Mouse (Mus musculus): ENCODE data around the gene Hyal3.
A peak's percentile ranks its signal among the peaks of the same experiment; 100 is the strongest.
"Not testable (repeated sequence)": the region's sequence is repeated elsewhere in the genome, so short reads cannot be mapped to it uniquely, and the experiment has no call there.

Hyal3 gene

DNA sequence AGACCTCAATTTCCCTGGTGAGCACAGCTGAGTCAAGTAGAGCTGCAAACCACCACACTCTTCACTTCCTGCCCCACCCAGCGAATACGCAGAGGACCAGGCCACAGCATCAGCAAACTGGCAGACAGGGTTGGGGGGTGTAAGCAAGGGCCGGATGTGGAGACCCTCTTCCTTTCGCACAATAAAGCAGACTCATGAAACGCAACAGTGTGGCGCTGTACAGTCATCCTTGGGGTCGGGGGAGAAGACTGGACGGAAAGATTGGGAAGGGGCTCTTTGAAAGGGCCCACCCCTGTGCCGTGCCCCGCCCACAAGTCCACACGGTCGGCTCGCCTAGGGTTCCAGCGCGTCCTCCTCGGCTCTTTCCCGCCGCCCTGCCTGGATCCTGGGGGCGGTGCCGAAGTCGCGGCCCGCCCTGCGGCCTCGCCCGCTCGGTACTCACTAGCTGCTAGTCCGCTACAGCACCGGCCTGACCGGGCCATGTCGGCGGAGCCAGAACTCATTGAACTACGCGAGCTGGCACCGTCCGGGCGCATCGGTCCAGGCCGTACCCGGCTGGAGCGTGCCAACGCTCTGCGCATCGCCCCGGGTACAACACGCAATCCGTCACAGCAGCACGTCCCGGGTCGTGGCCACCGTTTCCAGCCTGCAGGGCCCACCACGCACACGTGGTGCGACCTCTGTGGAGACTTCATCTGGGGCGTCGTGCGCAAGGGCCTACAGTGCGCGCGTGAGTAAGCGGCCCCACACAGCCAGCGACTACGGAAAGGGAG, 29.3 kb upstream of the Hyal3 start, which contains the start of gene Rassf1:
Gene Rassf1, plus strand, starts transcription at position 439 of the 773 bp plus-strand sequence.
- DNase-seq, result peak; percentile 78 to 80

DNA sequence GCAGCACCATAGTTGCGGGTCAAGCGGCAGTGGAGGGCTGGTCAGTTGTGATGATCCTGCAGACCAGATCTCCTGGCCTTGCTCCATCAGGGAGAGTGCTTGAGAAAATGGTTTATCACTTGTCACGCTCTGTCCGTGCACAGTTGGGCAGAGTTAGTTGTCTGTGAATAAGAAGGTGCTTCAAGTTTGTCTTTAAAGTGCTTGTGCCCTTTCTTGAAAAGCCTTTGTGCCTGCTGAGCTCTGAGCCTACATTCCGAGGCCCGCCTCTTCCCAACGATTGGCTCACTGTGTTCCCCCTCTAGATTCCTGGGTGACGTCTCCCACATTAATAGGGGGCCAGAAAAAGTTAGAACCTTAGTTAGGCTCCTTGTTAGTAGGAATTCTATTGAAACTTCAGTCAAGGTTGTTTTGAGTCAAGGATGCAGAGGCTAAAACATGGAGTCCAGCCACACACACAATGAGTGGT, 28.7 kb upstream of the Hyal3 start:
- DNase-seq, result no peak

DNA sequence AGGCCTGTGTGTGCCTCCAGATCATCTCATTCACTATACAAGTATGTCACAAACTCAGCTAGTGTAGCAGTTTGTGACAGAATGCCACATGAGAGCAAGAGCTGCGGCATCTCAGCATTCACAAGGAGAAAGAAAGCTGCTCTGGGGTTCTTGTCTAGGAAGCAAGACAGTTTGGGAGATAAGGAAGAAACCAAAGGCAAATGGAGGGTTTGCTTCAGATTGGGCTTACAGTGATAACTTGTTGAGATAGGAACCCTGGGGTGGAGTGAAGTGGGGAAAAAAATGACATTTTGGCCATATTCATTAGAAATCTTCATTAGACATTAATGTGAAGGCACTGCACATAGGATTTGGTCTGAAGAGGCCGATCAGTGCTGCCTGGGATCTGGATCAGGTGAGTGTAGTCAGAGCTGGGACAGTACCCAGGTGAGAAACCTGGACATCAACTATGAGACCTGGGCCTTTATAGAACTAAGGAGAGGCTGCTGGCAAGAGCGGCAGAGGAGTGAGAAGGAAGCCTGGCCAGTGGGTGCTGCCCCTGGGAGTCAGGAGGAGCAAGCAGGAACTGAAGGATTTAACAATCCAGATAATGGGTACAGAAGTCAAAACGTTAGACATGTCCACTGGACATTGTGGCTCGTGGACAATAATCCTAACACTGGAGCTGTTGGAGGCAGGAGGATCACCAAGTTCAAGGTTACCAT, 27.8 kb upstream of the Hyal3 start:
- DNase-seq, result no peak

DNA sequence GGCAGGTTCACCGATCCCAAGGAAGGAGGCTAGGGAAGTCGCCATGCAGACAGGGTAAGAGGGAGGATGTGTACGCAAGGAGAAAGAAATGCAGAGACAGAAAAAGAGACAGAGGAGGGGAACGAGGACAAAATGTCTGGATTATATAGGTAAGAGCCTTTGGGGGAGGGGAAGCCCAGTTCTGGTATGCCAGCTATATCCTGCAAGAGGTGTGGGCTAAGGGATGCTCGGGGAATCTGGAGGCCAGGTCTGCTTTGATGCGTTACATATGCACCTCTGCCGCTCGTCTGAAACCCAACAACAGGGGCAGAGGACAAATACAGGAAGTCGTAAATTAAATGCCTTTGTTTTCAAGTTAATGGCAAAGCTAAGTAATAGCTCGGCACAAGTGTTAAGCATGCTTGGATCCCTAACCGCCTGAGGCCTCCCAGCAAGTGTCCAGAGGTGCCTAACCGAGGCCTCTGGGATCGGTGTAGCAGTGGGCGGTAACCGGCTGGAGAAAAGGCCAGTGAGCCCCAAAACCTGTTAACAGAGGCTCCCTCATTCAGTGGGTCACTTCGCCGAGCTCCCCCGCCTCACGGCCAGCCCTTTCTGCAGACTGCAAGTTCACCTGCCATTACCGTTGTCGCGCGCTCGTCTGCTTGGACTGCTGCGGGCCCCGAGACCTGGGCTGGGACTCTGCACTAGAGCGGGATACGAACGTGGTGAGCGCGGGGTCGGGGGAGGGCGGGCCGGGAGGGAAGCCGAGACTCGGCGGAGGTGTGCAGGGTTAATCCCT, 26.9 kb upstream of the Hyal3 start:
- peak; percentile 35 to 56 for DNase-seq

DNA sequence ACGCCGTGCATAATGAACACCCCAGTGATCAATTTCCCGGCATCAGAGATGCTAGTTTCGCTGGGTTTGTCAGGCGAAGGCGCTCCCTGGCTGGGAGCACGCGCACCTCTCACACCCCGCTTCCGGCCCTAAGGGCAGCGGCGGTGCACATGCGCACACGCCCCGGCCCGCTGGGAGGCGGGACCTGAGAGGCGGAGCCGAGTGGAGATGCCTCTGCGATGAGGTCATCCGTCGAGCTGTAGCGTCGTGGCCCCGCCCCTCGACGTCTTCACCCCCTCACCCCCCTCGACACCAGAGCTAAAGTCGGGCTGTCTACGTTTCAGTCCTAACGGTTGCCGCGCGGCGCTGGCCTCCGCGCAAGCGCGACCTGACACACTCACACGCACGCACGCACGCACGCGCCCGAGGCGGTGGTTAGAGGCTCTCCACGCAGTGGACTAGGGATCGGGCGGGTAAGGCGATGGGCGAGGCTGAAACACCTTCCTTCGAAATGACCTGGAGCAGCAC, 26.2 kb upstream of the Hyal3 start:
- peak; percentile 94 to 95 for DNase-seq

DNA sequence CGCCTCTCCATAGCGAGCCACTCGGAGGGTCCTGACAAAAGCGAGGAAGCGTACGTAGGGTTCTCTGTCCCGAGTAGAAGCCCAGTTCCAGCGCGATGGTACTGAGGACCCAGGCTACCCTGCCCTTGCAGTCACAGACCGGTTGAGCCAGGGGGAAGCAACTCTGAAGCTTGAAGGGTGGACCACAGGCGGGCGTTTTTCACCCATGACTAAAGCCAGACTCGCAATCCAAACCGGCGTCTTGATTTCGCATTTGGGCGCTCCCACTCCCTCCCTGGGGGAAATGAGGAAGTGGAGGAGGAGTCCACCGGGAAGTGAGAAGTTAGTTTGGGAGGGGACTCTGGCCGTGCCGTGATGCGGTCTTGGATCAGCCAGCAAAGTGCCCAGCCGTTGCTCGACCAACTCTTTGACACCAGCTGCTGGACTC, 25.6 kb upstream of the Hyal3 start:
- peak; percentile 82 to 86 for DNase-seq

DNA sequence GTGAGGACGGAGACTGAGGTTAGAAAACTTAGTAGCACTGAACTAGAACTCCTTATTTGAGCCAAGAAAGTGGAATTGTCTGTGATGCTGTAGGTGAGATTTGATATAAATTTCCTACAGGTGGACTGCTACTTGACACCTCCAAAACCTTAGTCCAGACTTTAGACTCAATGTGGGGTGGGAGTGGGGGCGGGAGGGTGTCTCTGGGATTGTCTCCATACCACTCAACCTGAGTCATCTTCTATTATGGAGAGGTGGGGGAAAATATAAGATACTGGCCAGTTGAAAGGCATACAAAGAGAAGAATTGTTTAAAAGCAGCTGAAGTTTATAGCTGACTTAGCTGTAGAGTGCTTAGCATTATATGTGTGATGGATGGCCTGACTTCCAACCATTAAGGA, 24.9 kb upstream of the Hyal3 start:
- no peak for DNase-seq

DNA sequence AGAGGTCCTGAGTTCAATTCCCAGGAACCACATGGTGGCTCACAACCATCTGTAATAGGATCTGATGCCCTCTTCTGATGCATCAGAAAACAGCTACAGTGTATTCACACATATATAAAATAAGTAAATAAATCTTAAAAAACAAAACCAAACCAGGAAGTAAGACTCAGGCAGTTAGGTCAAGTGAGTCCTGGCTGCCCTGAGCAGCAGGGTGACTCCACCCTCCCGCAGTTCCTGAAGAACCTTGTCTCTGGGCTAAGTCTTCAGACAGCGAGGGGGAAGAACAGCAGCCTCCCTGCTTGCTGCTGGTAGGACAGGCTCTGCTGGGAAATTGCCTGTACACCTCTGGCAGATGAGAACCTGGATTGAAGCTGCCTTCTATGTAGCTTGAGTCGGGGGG, 24.3 kb upstream of the Hyal3 start:
- peak in 1 of 2 experiments; percentile 33 for DNase-seq

DNA sequence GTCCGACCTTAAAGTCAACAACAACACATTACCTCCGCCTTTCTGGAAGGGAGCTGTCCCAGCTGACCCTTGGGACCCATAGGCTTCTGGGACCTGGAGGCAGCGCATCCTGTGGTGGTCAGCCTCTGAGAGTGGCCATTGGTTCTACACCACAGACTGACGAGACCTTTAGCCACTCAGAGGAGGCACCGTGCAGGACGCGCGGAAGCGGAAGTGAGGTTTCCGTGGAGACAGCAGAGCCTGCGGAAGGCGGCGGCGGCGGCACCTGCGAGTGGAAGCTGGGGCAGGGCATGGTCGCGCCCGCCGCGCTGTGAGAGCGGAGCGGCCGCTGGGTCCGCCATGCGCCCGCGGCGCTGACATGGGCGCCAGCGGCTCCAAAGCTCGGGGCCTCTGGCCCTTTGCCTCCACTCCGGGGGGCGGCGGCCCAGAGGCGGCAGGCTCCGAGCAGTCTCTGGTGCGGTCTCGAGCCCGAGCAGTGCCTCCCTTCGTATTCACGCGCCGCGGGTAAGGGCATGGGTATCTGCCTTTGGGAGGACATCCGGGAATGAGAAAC, 17.5 kb upstream of the Hyal3 start, which contains the start of gene Tusc2:
Gene Tusc2, plus strand, starts transcription at position 227 of the 553 bp plus-strand sequence.
- DNase-seq, result peak; percentile 97

DNA sequence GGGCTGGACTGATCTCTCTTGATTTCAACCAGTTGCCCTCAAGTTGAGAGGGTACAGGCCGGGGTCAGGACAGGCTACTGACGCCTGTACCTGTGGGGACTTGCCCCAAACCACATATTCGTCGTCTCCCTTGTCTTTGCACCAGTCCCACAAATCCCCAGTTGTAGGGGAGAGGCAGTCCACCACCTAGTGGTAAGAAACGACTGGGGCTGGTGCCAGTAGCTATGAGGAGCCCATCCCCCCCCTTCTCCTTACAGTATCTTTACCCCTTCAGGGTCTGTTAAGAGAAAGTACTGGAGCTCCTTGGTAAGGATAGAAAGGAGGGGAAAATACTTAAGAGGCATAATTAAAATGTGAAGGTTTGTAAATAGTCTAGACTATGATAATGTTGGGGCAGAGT, 15.1 kb upstream of the Hyal3 start:
- DNase-seq, result not testable (repeated sequence)

DNA sequence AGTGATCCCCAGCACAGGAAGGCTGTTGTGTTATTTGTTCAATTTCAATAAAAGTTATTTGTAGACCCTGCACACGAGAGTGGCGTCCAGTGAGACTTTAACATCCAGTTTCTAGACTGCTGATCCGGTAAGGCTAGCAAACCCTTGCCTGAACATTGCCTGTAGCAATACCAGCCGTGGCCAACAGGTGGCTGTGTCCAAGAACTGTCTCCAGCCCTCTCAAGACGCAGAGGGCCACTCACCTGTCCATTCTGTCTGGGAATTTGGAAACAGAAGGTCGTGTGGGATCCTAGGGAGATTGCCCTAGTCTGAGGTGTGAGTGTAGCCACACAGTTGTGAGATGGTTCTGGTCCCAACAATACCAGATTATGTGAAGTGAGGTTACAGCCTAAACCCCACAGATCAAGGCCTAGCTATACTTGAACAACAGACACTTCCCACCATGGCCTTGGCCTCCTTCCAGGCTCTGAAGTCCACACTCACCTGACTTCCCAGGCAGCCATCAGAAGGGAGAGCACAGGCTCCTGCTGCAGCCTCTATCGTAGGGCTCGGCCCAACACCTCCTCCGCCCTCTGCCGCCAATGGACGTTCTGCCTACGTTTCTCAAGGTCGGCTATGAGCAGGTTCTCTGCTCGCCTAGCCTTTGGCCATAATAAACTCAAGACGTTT, 14.4 kb upstream of the Hyal3 start:
- DNase-seq, result peak; percentile 89 to 92

DNA sequence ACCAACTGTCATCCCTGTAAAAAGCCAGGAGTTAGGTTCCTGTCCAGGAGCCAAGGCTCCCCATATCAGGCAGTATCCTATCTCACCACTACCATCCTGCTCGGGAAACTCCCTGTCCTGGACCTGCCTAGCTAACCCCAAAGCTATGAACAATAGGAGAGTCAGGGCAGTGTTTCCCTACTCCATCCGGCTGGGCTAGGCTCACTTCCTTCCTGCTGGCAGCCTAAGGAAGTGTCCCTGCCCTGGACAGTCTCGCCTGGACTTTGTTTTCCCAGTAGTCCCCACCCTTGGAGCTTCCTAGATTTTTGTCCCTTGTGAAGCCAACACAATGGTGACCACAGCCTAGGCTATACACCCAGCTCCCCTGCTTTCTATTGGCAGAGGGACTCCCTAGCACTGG, 13.8 kb upstream of the Hyal3 start:
- DNase-seq, result peak; percentile 82 to 84

DNA sequence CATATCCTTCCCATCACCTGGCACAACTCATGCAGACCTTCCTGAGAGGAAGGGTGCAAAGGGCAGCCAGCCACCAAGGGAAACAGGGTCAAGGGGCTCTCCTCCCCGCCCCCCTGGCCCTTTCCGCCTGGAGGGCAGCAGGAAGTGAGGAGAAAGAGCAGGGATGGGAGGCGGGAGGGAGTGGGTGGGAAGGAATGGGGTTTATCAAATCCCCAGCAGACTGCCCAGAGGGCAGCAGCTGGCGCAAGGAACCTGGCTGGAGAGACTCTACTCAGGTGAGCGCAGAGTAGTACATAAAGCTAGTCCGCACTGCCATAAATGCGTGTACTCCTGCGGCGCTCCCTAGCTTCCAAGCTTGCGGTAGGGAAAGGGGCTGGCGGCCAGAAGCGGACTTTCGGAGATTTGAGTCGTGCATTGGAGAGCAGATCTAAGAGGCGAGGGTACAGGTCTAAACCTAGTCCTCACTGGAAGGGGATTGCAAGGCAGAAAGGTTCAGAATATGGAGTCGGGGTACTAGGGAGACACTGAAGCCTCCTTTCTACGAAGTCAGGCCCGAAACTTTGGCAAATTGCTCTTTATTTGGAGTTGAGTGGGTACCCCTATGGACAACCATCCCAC, 12.8 kb upstream of the Hyal3 start, which contains the start of gene Hyal2:
Gene Hyal2, plus strand, starts transcription at position 244 of the 618 bp plus-strand sequence.
- peak; percentile 70 to 80 for DNase-seq

DNA sequence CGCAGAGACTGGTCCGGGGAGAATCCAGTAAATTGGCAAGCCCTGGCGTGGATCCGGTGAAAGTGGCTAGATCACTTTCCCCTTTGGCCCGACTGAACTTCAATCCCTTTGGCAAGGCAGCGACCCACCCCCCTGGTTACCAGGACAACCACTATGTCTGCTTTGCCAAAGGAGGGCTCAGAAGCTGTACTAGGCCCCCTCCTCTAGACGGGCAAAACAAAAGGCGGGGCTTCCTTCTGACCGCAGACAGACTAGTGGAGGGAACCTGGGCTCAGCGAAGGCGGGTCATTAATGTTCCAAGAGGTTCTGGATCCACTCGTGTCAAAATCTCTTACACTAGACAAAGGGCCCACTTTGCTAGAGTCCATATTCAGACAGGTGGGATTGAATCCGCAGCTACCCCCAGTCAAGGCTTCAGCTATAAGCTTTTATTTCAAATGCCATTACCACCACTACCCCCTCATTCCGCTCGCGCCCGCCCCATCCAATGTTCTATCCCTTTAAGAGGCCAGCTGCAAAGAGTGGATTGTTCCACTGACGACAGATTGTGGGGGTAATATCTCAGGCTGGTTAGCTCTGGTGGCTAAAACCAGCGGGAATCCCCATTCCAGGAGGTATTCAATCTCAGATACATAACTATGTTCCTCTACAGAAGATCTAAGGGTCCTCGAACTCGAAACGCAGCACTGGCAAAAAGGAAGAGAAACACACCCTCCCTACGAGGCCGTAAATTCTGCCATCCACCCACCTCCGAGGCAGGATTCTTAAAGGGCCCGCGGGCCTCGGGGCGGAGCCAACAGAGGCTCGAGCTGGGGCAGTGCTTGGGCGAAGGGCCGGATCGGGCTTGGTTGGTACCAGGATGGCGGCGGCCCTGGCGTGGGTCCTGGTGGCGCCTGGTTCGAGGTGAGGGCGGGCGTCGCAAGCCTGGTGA, 12.0 kb upstream of the Hyal3 start:
- peak; percentile 90 to 92 for DNase-seq

DNA sequence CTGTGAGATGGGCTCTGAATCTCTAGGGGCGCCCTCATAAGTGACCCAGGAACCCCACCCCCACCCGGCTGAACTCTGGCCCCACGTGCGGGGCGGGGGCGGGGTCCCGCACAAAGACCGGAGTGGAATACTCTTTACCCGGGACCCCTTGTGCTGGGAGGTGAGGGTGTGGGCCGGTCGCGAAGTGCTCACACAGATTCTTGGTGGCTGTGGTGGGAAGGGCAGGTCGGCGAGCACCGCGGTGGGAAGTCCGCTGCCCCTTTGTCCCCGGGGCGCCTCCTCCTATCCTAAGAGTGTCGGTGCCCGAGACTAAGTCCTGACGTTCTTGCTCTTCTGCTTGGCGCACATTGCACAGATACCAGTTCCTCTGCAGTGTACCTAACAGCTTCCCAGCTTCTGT, 11.3 kb upstream of the Hyal3 start:
- DNase-seq, result no peak

DNA sequence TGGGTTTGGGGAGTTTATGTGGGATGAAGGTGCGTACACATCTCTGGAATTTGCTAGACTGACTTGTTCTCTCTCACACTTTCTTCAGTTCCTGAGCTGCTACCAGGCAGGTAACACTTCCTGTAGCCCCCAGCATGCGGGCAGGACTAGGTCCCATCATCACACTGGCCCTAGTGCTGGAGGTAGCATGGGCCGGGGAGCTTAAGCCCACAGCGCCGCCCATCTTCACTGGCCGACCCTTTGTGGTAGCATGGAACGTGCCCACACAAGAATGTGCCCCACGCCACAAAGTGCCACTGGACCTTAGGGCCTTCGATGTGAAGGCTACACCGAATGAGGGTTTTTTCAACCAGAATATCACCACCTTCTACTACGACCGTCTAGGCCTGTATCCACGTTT, 10.6 kb upstream of the Hyal3 start:
- DNase-seq, result no peak

DNA sequence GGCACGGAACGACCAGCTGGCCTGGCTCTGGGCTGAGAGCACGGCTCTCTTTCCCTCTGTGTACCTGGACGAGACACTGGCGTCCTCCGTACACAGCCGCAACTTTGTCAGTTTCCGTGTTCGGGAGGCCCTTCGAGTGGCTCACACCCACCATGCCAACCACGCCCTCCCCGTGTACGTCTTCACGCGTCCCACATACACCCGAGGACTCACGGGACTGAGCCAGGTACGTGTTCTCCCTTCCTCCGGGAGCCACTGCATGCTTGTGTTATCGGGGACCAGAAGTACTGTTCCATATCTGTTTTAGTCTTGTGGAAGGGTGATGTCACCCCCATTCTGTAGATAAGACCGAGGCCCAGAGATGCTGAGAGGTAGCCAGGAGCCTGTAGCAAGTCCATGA, 9.8 kb upstream of the Hyal3 start:
- DNase-seq, result peak in 1 of 2 experiments; percentile 44

DNA sequence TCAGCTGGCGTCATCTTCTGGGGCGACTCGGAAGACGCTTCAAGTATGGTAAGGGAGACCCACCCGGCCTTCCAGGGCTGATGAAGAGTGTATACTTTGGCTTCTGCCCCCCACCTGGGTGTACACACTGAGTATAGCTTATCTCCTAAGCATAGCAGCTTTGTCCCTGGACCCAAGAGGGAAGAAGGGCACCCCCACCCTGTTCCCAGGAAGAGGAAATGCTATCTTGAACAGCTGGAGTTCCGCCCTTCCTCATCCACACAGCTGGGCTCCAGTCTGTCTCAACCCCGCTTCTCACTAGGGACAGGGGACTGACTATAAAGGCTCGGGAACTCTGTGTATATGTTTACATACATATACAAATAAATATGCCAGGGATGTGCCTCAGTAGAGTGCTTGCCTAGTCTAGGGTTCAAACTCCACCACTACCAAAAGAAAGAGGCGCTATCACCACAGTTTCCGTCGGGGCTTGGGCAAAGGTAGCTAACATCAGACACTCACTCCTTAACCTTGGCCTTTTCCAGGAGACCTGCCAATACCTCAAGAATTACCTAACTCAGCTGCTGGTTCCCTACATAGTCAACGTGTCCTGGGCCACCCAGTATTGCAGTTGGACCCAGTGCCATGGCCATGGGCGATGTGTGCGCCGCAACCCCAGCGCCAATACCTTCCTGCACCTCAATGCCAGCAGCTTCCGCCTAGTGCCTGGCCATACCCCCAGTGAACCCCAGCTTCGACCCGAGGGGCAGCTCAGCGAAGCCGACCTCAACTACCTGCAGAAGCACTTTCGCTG, 8.9 kb upstream of the Hyal3 start:
- peak; percentile 52 to 74 for DNase-seq

DNA sequence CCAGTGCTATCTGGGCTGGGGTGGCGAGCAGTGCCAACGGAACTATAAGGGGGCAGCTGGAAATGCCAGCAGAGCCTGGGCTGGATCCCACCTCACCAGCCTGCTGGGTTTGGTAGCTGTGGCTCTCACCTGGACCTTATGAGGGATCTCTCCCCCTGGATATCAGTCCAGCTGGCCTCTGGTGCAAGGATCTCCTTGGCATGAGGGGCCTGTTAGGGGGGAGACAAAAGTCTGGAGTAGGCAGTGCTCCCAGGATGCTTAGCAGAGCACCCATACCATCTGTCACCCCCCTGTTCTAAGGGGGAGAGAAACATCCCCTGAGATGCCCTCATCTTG, 8.3 kb upstream of the Hyal3 start:
- no peak for DNase-seq

DNA sequence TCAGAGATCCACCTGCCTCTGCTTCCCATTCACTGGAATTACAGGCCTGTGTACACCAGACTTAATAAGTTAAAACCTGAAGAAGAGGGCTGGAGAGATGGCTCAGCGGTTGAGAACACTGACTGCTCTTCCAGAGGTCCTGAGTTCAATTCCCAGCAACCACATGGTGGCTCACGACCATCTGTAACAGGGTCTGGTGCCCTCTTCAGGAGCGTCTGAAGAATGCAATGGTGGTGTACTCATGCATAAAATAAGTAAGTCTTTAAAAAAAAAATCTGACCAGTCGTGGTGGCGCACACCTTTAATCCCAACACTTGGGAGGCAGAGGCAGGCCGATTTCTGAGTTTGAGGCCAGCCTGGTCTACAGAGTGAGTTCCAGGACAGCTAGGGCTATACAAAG, 6.8 kb upstream of the Hyal3 start:
- DNase-seq, result not testable (repeated sequence)
